Mouse (Mus musculus): ENCODE measurements around the gene Dhx16.

- TF ChIP-seq CTCF (IDR thresholded peaks at IDR 0.05; ENCODE audit: low read depth, low read length) (no peak), POLR2A (IDR thresholded peaks at IDR 0.05; ENCODE audit: insufficient read depth, low read length) (no peak)
Observed at GRCm38 (mm10) chr17:35860831-35861197, 18.8 kb upstream of the Dhx16 start.

Measured in ES-Bruce4 (cell line).